Mouse (Mus musculus) kidney, postnatal 4 days (tissue): Measurements from ENCODE around the gene Cdc25b.

Experiments used
- DNase-seq, 2 experiments: peaks; one replicate each; pipeline ENCODE4 v3.0.0; 2021; ENCODE audit warnings: mixed read lengths in 2 of 2

The Cdc25b gene

GRCm38 (mm10) chr2:131232558-131232957, 45.8 kb downstream of the Cdc25b start:
- DNase-seq: no peak

GRCm38 (mm10) chr2:131233307-131234126, 46.8 kb downstream of the Cdc25b start, which contains the start of gene Mavs:
Gene Mavs (plus strand): TSS chr2:131234063.
- DNase-seq: peak; percentile 96 to 98

- DNase-seq: peak in 1 of 2 experiments; percentile 68
These were observed 47.4 kb downstream of the Cdc25b start for GRCm38 (mm10) chr2:131234127-131234650.

DNA sequence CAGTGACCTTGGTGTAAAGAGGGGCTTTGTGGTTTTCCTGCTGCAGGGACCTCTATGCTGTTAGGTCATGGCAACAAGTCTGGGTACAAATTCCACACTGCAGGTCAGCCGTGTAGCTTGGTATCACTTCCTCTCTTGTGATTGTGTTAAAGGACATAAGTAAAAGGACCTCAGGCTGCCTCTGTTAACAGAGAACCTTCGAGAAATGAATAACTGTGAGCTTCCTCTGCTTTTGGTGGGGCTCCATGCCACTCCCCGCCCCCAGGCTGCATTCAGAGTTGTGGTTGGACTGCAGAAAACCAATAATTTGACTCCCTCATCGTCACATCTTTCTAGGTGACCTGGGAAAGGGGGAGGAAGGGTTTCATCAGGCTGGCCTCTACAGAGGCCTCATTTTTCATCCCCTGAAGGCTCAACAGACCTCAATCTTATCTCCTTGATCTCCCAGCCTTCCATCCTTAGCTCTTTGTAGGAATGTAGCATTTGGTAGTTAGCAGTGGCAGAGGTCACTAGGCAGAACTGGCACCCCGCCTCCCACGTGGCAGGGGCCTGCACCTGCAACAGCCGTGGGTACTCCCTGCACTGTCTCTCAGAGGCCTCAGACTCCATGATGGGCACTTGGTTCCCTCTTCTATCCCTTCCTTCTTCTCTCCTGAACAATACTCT, 48.4 kb downstream of the Cdc25b start:
- DNase-seq: peak; percentile 36 to 65

- no peak for DNase-seq
These were observed 55.4 kb downstream of the Cdc25b start for GRCm38 (mm10) chr2:131242180-131242579.

GRCm38 (mm10) chr2:131242929-131243328, 56.2 kb downstream of the Cdc25b start:
- DNase-seq: no peak
